ENCODE assay signal across 9 mouse cellular contexts in the genomic region with DNA sequence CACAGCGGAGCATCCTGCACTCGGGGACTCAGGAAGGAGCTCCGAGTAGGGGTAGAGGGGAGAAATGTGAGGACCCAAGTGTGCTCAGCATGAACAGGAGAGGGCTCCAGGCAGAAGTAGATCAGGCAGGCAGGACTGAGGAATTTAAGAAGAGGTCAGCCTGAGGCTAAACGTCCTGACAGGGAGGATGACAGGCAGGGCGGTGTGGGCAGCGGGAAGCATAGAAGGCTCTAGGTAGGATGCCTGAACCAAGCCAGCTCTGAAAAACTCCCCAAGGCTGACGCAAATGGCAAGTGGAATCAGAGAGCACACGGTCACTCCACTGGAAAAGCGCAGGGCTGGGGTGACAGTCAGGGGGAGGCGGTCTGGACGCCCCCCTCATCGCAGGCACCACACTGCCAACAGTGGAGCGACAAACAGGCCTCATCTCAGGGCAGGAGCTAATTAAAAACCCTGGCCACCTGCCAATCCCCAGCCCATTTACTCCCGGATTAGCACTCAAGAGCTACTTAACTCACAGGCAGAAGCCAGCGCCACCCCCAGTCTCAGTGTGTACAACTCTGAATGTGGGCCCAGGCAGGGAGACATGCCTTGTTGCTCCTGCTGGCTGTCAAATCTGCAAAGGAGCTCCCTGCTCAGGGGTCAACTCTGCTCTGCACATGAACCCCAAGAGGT. TPM values are rescaled to one million over a fixed set of nuclear protein-coding genes. Genes with fewer than 3 reads are reported as not detected.
DNase-seq lines count a peak whose midpoint lies in the region; ATAC-seq lines count a peak whose summit lies in the region.
"Had no signal": no experiment of that assay in that cellular context is flagged by ENCODE, and none has a peak within 500 bp of the region (broad histone marks: within the 10 kb centered on the region; RNA-seq: fewer than 3 reads in every experiment).

No protein-coding gene starts in this region.

- H3K27me3 ChIP-seq in embryonic facial prominence, embryonic 12.5 days = 0 out of 2 replicates have a peak, but pooled peaks cover 12% of the 10 kb centered on the region
- H3K27me3 ChIP-seq in heart, embryonic 16.5 days (ENCODE audit: control insufficient read depth, insufficient read depth, low read length) = no peaks in the 10 kb centered on the region
- peaks cover 50% of the 10 kb centered on the region for H3K27me3 ChIP-seq in neural tube, embryonic 12.5 days (replicated peaks)

- no peak overlapping the region for H3K4me3 ChIP-seq in embryonic facial prominence, embryonic 12.5 days
- peak overlapping the region; percentile 16; the same call in 1 of the 2 replicates for H3K4me3 ChIP-seq in heart, embryonic 16.5 days (ENCODE audit: low read length)
- H3K4me3 ChIP-seq in neural tube, embryonic 12.5 days = no peak overlapping the region
- H3K4me3 ChIP-seq: embryonic facial prominence, embryonic 15.5 days had no signal

- no peaks in the 10 kb centered on the region for H3K36me3 ChIP-seq in embryonic facial prominence, embryonic 12.5 days
- H3K36me3 ChIP-seq in heart, embryonic 16.5 days (ENCODE audit: control insufficient read depth, insufficient read depth) = no peaks in the 10 kb centered on the region
- no peaks in the 10 kb centered on the region for H3K36me3 ChIP-seq in neural tube, embryonic 12.5 days
- H3K36me3 ChIP-seq: embryonic facial prominence, embryonic 15.5 days had no signal

- H3K4me1 ChIP-seq in embryonic facial prominence, embryonic 12.5 days = peaks cover 37% of the 10 kb centered on the region
- peaks cover 25% of the 10 kb centered on the region for H3K4me1 ChIP-seq in heart, embryonic 16.5 days (ENCODE audit: control insufficient read depth, insufficient read depth, low read length)
- H3K4me1 ChIP-seq in neural tube, embryonic 12.5 days = peaks cover 31% of the 10 kb centered on the region

- H3K9me3 ChIP-seq in embryonic facial prominence, embryonic 12.5 days = no peaks in the 10 kb centered on the region
- H3K9me3 ChIP-seq in heart, embryonic 16.5 days (replicated peaks; ENCODE audit: control insufficient read depth, low read length) = no peaks in the 10 kb centered on the region
- no peaks in the 10 kb centered on the region for H3K9me3 ChIP-seq in neural tube, embryonic 12.5 days
- H3K9me3 ChIP-seq: embryonic facial prominence, embryonic 15.5 days had no signal

- peak; percentile 17 to 48 for DNase-seq in cerebellum, postnatal 25 days
- DNase-seq in cerebellum, adult 9-11 months = no peak
- DNase-seq in layer of hippocampus, postnatal 14 days (ENCODE audit: low spot score in 2 of 2) = peak; percentile 73 to 88
- DNase-seq in thymus, postnatal 4 days = no peak
- no peak for DNase-seq in thymus, postnatal 10 days (ENCODE audit: low spot score in 2 of 2)

- H3K9ac ChIP-seq in embryonic facial prominence, embryonic 12.5 days = no peak overlapping the region; the same call in 1 of the 2 replicates
- H3K9ac ChIP-seq in heart, embryonic 16.5 days (ENCODE audit: low read length) = peak overlapping the region; percentile 51
- H3K9ac ChIP-seq in neural tube, embryonic 12.5 days = no peak overlapping the region
- H3K9ac ChIP-seq: embryonic facial prominence, embryonic 15.5 days had no signal

- ATAC-seq in embryonic facial prominence, embryonic 12.5 days (ENCODE audit: insufficient number of reproducible peaks, insufficient read depth, low FRiP score, low TSS enrichment) = peak; percentile 45; the same call in 1 of the 2 replicates
- peak; percentile 88 for ATAC-seq in heart, embryonic 16.5 days (replicated peaks; ENCODE audit: extremely low read depth, insufficient read depth, low FRiP score)
- ATAC-seq in neural tube, embryonic 12.5 days (ENCODE audit: low FRiP score, low read depth) = peak; percentile 69

- H3K4me2 ChIP-seq in embryonic facial prominence, embryonic 12.5 days (replicated peaks) = no peak overlapping the region
- H3K4me2 ChIP-seq in heart, embryonic 16.5 days (ENCODE audit: low read depth, low read length) = peak overlapping the region; percentile 54
- peak overlapping the region; percentile 30; the same call in 1 of the 2 replicates for H3K4me2 ChIP-seq in neural tube, embryonic 12.5 days (replicated peaks)
- H3K4me2 ChIP-seq: embryonic facial prominence, embryonic 15.5 days had no signal

- 15% methylated on average over 15 of the region's 15 CpGs for WGBS in embryonic facial prominence, embryonic 12.5 days
- 24% methylated on average over 15 of the region's 15 CpGs for WGBS in heart, embryonic 16.5 days
- WGBS in neural tube, embryonic 12.5 days = 19% methylated on average over 15 of the region's 15 CpGs

- 0 out of 2 replicates have a peak overlapping the region, but pooled peaks have one; percentile 26 for H3K27ac ChIP-seq in embryonic facial prominence, embryonic 12.5 days
- peak overlapping the region; percentile 83 for H3K27ac ChIP-seq in heart, embryonic 16.5 days (ENCODE audit: low read length)
- no peak overlapping the region for H3K27ac ChIP-seq in neural tube, embryonic 12.5 days
- H3K27ac ChIP-seq: embryonic facial prominence, embryonic 15.5 days had no signal

RNA-seq across cellular contexts. Expression of a gene that starts 22.0 kb away (rescaled TPM):
- 2.3 and 3.0 TPM in 2 replicates for polyA plus RNA-seq in embryonic facial prominence, embryonic 12.5 days (2016; fragmentation: Nextera tagmentation; extraction: Ambion mirVana)
- polyA plus RNA-seq in heart, embryonic 16.5 days (2015; fragmentation: Nextera tagmentation; extraction: Ambion mirVana) = 2.3 and 3.2 TPM in 2 replicates
- 1 to 10 TPM; 2.3 to 2.4 TPM for total RNA-seq in layer of hippocampus, postnatal 14 days (2021)
- polyA plus RNA-seq in neural tube, embryonic 12.5 days (2016; fragmentation: Nextera tagmentation; extraction: Ambion mirVana) = 2.4 and 2.9 TPM in 2 replicates

RNA-seq across cellular contexts. Expression of a gene that starts 23.5 kb away (rescaled TPM):
- 13.9 and 15.1 TPM in 2 replicates for polyA plus RNA-seq in embryonic facial prominence, embryonic 12.5 days (2016; fragmentation: Nextera tagmentation; extraction: Ambion mirVana)
- polyA plus RNA-seq in heart, embryonic 16.5 days (2015; fragmentation: Nextera tagmentation; extraction: Ambion mirVana) = 4.0 and 4.4 TPM in 2 replicates
- 100 to 1,000 TPM; 155 to 157 TPM for total RNA-seq in layer of hippocampus, postnatal 14 days (2021)
- polyA plus RNA-seq in neural tube, embryonic 12.5 days (2016; fragmentation: Nextera tagmentation; extraction: Ambion mirVana) = 9.8 and 11.8 TPM in 2 replicates

Comparison
In these comparisons a context has a peak if more than half of its experiments do, and no peak if none do; other contexts are left out.
1. DNase-seq: peak in cerebellum, postnatal 25 days (2 of 2) and layer of hippocampus, postnatal 14 days (2 of 2); none in cerebellum, adult 9-11 months (single experiment), thymus, postnatal 4 days (single experiment) and thymus, postnatal 10 days (0 of 2).
2. Peak in every context shown above with its lines, with median percentiles within 50 percentile points of each other: ATAC-seq.